Mouse (Mus musculus) spleen, postnatal 4 days (tissue): ENCODE measurements around the gene Gm9495.
"Not testable (repeated sequence)": the region's sequence is repeated elsewhere in the genome, so short reads cannot be mapped to it uniquely, and the experiment has no call there.

ENCODE experiments used
- DNase-seq, 2 experiments: peaks; one replicate each; pipeline ENCODE4 v3.0.0; 2022; ENCODE audit warnings: low spot score in 2 of 2

Gene Gm9495

DNA sequence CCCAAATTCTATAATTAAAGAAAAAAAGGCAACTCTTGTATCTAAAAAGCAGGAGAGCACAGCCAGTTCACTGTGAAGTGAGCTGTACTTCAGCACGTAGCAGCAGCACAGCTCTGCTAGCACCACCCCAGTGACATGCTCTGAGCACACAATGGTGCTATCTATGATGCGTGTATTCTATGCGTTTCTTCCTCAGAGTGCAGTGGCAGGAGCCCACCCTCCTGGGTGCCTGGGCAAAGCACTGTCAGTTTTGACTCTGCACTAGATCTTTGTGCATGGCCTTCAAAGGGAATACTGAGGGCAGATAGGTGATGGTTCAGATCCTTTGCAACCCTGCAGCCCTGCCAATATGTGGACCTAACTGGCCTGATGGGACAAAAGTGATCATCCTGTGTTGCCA is at the start of gene Gm9495:
Gene Gm9495, minus strand, starts transcription at position 101 of the 400 bp plus-strand sequence.
- not testable (repeated sequence) for DNase-seq

DNA sequence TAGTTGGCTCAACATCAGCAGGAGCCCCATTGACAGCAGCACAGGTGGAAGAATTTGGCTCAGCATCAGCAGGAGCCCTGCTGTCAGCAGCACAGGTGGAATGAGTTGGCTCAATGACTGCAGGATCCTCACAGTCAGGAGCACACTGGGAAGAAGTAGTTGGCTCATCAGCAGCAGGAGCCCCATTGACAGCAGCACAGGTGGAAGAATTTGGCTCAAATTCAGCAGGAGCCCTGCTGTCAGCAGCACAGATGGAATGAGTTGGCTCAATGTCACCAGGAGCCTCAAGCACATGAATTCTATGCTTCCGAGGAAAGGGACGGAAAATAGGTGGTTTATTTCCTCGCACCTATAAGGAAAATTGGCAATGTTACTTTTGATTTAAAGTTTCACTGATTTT is 21.6 kb upstream of the Gm9495 start:
- not testable (repeated sequence) for DNase-seq

DNA sequence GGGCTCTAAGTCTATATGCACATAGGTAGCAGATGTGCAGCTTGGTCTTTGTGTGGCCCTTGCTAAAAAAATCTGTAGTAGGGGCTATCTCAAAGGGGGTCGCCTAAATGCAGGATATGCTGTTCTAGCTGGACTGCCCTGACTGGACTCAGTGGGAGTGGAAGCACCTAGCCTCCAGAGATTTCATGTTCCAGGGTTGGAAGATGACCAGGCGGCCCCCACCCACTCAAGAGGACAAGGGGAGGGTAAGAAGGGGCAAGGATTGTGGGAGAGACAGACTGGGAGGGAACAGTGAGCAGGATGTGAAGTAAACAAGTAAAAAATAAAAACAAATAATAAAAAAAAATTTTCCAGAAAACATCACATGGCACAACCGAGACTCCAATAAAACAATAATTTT is 33.3 kb downstream of the Gm9495 start:
- peak in 1 of 2 experiments; percentile 65 for DNase-seq

- DNase-seq, result no peak
Observed at GRCm38 (mm10) chr8:69414326-69414725, 39.0 kb downstream of the Gm9495 start.

- no peak for DNase-seq
Observed at GRCm38 (mm10) chr8:69404768-69405167, 48.6 kb downstream of the Gm9495 start.

GRCm38 (mm10) chr8:69399956-69400443 is 53.4 kb downstream of the Gm9495 start:
- DNase-seq, result no peak

DNA sequence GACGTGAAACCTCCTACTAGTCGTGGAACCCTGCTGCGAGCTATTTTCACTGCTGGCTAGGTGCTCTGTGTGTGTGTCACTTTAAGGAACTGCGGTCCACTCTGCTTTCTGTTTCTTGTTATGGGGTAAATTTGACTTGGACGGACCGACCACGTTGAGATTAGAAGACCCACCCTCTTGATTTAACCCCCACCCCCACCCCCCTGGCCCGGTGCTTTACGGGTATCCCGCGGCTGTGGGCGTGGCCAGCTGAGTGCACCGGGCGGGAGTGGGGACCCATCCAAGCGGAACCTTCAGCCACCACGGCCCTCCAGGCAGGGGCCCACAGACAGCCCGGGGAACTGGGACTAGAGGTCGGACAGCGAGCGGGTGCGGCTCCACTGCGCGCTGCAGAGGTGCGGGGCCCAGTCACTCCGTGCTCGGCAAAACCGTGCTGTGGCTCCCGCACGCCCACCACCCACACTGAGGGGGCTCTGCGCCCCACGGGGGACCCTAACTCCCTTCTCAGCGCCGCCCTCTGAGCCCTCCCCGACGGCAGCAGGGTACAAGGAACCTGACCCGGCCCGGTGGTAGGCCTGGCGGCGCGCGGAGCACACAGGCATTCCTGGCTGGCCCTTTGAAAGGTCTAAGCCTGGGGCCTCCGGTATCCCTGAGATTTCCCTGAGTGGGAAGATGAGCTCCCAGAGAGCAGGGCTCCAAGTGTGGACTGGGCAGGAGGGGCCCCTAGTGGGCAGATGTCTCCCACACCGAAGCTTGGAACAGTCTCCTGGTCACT is 54.0 kb downstream of the Gm9495 start:
- DNase-seq, result peak; percentile 36 to 73

DNA sequence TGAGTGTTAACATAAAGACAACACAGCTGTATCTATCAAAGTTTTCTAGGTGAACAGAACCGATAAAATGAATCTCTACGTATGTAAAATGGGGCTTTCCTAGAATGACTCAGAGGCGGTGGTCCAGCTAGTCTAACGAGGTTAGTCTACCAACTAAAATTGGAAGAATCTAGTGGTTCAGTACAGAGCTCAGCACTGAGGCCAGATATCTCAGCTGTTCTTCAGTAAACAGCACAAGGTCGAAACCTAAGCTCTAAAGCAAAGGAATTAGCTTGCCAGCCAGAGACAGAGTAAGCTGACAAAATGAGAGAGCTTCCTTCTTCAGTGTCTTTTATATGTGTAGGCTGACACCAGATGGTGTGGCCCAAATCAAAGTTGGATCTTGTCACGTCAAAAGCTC is 57.2 kb downstream of the Gm9495 start:
- DNase-seq, result no peak

GRCm38 (mm10) chr8:69395050-69395789 is 58.1 kb downstream of the Gm9495 start:
- peak; percentile 71 to 81 for DNase-seq

- DNase-seq, result no peak
Observed at GRCm38 (mm10) chr8:69384361-69384760, 69.0 kb downstream of the Gm9495 start.
